Mouse (Mus musculus) thymus, adult 2 months (tissue): ENCODE results near the gene Klhl41.

Experiments
- CTCF ChIP-seq: fragments of 200-500 bp; IDR thresholded peaks from 2 replicates; pipeline ENCODE4 v1.5.1; 2012; ENCODE audit warnings: mild to moderate bottlenecking, control low read depth, low read length, moderate library complexity, borderline replicate concordance; ENCODE audit not compliant: control insufficient read depth, poor library complexity, insufficient read depth; ENCODE audit errors: extremely low read depth
- POLR2A ChIP-seq: fragments of 200-500 bp; IDR thresholded peaks from 2 replicates; pipeline ENCODE4 v1.6.1; 2012; ENCODE audit warnings: mild to moderate bottlenecking, low read length, control low read depth, moderate library complexity; ENCODE audit not compliant: control insufficient read depth, poor library complexity, insufficient read depth; ENCODE audit errors: extremely low read depth

GRCm38 (mm10) chr2:69668414-69668813 is 1.5 kb upstream of the Klhl41 start:
- TF ChIP-seq CTCF (no peak), POLR2A (no peak)
